Mouse (Mus musculus): Measurements from ENCODE around the gene Ugt1a8. TPM values are rescaled to one million over a fixed set of nuclear protein-coding genes. Genes with fewer than 3 reads are reported as not detected.

Gene Ugt1a8
- total and polyA plus RNA-seq, 2 experiments from 2014 or later = not detected

- 55% methylated on average over 5 of the region's 5 CpGs for WGBS
These were observed 139.2 kb downstream of the Ugt1a8 start, which contains the start of gene Mroh2a for GRCm38 (mm10) chr1:88226670-88227379. Mroh2a (plus strand) TSS chr1:88226986.

GRCm38 (mm10) chr1:88227482-88227881 lies 139.9 kb downstream of the Ugt1a8 start:
- Histone ChIP-seq H3K27ac (no peak overlapping the region), H3K4me3 (ENCODE audit: low read length) (no peak overlapping the region), H3K9me3 (ENCODE audit: low read length) (peaks cover 72% of the 10 kb centered on the region), H3K27me3 (ENCODE audit: insufficient read depth, low read length) (no peaks in the 10 kb centered on the region), H3K36me3 (ENCODE audit: insufficient read depth, low read length) (no peaks in the 10 kb centered on the region), H3K4me1 (ENCODE audit: insufficient read depth, low read length) (no peaks in the 10 kb centered on the region), H3K9ac (replicated peaks; ENCODE audit: low read length) (no peak overlapping the region), H3K4me2 (ENCODE audit: low read depth, low read length) (no peak overlapping the region)
- TF ChIP-seq CTCF (IDR thresholded peaks at IDR 0.05; ENCODE audit: low read depth) = no peak
- 56% methylated on average over 2 of the region's 2 CpGs for WGBS
- DNase-seq (ENCODE audit: low spot score) = no peak
- no peak for ATAC-seq

More at GRCm38 (mm10) chr1:88226670-88227379, 139.2 kb downstream of the Ugt1a8 start, which contains the start of gene Mroh2a:
- ATAC-seq = no peak
- Histone ChIP-seq H3K27me3 (ENCODE audit: insufficient read depth, low read length) (no peaks in the 10 kb centered on the region), H3K9me3 (ENCODE audit: low read length) (peaks cover 70% of the 10 kb centered on the region), H3K4me2 (ENCODE audit: low read depth, low read length) (no peak within 1 kb of the TSS), H3K4me1 (ENCODE audit: insufficient read depth, low read length) (no peaks in the 10 kb centered on the region), H3K27ac (no peak within 1 kb of the TSS), H3K36me3 (ENCODE audit: insufficient read depth, low read length) (no peaks in the 10 kb centered on the region), H3K4me3 (ENCODE audit: low read length) (no peak within 1 kb of the TSS), H3K9ac (replicated peaks; ENCODE audit: low read length) (no peak within 1 kb of the TSS)
- no peak for DNase-seq (ENCODE audit: low spot score)
- TF ChIP-seq CTCF (IDR thresholded peaks at IDR 0.05; ENCODE audit: low read depth) = no peak

GRCm38 (mm10) chr1:88228121-88228520 lies 140.5 kb downstream of the Ugt1a8 start:
- Histone ChIP-seq H3K9me3 (ENCODE audit: low read length) (peaks cover 78% of the 10 kb centered on the region), H3K27ac (no peak overlapping the region), H3K9ac (replicated peaks; ENCODE audit: low read length) (no peak overlapping the region), H3K36me3 (ENCODE audit: insufficient read depth, low read length) (no peaks in the 10 kb centered on the region), H3K27me3 (ENCODE audit: insufficient read depth, low read length) (no peaks in the 10 kb centered on the region), H3K4me1 (ENCODE audit: insufficient read depth, low read length) (no peaks in the 10 kb centered on the region), H3K4me3 (ENCODE audit: low read length) (no peak overlapping the region), H3K4me2 (ENCODE audit: low read depth, low read length) (no peak overlapping the region)
- ATAC-seq = no peak
- no peak for TF ChIP-seq CTCF (IDR thresholded peaks at IDR 0.05; ENCODE audit: low read depth)
- WGBS = 68% methylated on average over 7 of the region's 7 CpGs
- DNase-seq (ENCODE audit: low spot score) = no peak

GRCm38 (mm10) chr1:88229566-88229965 lies 142.0 kb downstream of the Ugt1a8 start:
- H3K4me3 ChIP-seq (ENCODE audit: low read length) = no peak overlapping the region
- WGBS = 79% methylated on average over 3 of the region's 3 CpGs
- no peak overlapping the region for H3K9ac ChIP-seq (replicated peaks; ENCODE audit: low read length)
- H3K4me2 ChIP-seq (ENCODE audit: low read depth, low read length) = no peak overlapping the region
- H3K27ac ChIP-seq = no peak overlapping the region
- H3K9me3 ChIP-seq (ENCODE audit: low read length) = peaks cover 93% of the 10 kb centered on the region
- H3K27me3 ChIP-seq (ENCODE audit: insufficient read depth, low read length) = no peaks in the 10 kb centered on the region
- ATAC-seq (no peak), DNase-seq (ENCODE audit: low spot score) (no peak)
- TF ChIP-seq CTCF (IDR thresholded peaks at IDR 0.05; ENCODE audit: low read depth) = no peak
- no peaks in the 10 kb centered on the region for H3K36me3 ChIP-seq (ENCODE audit: insufficient read depth, low read length)
- H3K4me1 ChIP-seq (ENCODE audit: insufficient read depth, low read length) = no peaks in the 10 kb centered on the region

- H3K4me2 ChIP-seq (ENCODE audit: low read depth, low read length) = no peak overlapping the region
- no peak for TF ChIP-seq CTCF (IDR thresholded peaks at IDR 0.05; ENCODE audit: low read depth)
- H3K9me3 ChIP-seq (ENCODE audit: low read length) = peaks cover 97% of the 10 kb centered on the region
- no peak overlapping the region for H3K4me3 ChIP-seq (ENCODE audit: low read length)
- H3K4me1 ChIP-seq (ENCODE audit: insufficient read depth, low read length) = no peaks in the 10 kb centered on the region
- 83% methylated on average over 5 of the region's 5 CpGs for WGBS
- H3K36me3 ChIP-seq (ENCODE audit: insufficient read depth, low read length) = no peaks in the 10 kb centered on the region
- no peak for DNase-seq (ENCODE audit: low spot score)
- no peak overlapping the region for H3K27ac ChIP-seq
- no peaks in the 10 kb centered on the region for H3K27me3 ChIP-seq (ENCODE audit: insufficient read depth, low read length)
- no peak overlapping the region for H3K9ac ChIP-seq (replicated peaks; ENCODE audit: low read length)
- no peak for ATAC-seq
These were observed 142.4 kb downstream of the Ugt1a8 start for GRCm38 (mm10) chr1:88229986-88230385.

- H3K4me2 ChIP-seq (ENCODE audit: low read depth, low read length) = no peak overlapping the region
- ATAC-seq (no peak), DNase-seq (ENCODE audit: low spot score) (no peak)
- no peak for TF ChIP-seq CTCF (IDR thresholded peaks at IDR 0.05; ENCODE audit: low read depth)
- no peaks in the 10 kb centered on the region for H3K36me3 ChIP-seq (ENCODE audit: insufficient read depth, low read length)
- no peaks in the 10 kb centered on the region for H3K4me1 ChIP-seq (ENCODE audit: insufficient read depth, low read length)
- H3K4me3 ChIP-seq (ENCODE audit: low read length) = no peak overlapping the region
- H3K27ac ChIP-seq = no peak overlapping the region
- 73% methylated on average over 7 of the region's 7 CpGs for WGBS
- no peaks in the 10 kb centered on the region for H3K27me3 ChIP-seq (ENCODE audit: insufficient read depth, low read length)
- no peak overlapping the region for H3K9ac ChIP-seq (replicated peaks; ENCODE audit: low read length)
- peaks cover 99% of the 10 kb centered on the region for H3K9me3 ChIP-seq (ENCODE audit: low read length)
These were observed 142.8 kb downstream of the Ugt1a8 start for GRCm38 (mm10) chr1:88230421-88230820.

Measured in hindbrain, postnatal 0 days (tissue).